Mouse (Mus musculus): ENCODE measurements around the gene Irx1. TPM values are rescaled to one million over a fixed set of nuclear protein-coding genes. Genes with fewer than 3 reads are reported as not detected.

Irx1 gene
- polyA plus RNA-seq, 2 experiments: 0.06 TPM; not detected in 1

DNA sequence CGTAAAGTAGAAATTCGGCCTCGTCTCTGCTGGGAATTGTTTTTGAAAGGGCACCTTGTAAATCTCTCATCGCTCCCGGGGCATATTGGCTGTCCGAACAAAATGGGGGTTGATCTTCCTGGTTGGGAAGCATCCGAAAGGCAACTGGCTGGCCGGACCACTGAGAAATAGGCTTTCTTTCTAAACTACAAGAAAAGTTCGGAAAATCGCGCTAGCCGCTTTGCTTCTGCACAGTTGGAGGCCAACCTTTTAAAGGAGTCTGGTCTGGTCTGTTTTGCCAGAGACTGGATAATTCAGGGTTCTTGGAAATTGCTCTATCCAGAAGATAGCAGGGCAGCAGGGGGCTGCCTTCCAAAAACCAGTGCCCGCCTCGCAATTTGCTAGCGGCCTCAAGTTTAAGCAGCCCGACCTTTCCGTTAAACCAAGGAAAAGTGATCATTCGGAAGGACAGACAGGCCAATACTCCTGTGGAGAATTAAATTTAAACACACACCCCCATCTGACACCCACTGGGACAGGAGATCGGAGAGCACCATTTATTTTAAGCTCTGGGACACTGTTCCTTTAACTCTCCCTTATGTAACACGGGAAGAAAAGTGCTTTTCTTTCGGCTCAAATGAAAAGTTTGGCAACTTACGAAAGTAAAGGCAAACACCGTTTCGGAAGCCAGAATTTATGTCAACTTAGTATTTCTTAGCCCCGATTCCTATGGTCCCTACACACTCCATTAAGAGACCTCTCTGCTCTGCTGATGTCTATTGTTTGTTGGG is 1.4 kb downstream of the Irx1 start:
- TF ChIP-seq CTCF (IDR thresholded peaks at IDR 0.05; ENCODE audit: low read depth) (no peak), EP300 (IDR thresholded peaks at IDR 0.05; ENCODE audit: low read depth) (no peak)

DNA sequence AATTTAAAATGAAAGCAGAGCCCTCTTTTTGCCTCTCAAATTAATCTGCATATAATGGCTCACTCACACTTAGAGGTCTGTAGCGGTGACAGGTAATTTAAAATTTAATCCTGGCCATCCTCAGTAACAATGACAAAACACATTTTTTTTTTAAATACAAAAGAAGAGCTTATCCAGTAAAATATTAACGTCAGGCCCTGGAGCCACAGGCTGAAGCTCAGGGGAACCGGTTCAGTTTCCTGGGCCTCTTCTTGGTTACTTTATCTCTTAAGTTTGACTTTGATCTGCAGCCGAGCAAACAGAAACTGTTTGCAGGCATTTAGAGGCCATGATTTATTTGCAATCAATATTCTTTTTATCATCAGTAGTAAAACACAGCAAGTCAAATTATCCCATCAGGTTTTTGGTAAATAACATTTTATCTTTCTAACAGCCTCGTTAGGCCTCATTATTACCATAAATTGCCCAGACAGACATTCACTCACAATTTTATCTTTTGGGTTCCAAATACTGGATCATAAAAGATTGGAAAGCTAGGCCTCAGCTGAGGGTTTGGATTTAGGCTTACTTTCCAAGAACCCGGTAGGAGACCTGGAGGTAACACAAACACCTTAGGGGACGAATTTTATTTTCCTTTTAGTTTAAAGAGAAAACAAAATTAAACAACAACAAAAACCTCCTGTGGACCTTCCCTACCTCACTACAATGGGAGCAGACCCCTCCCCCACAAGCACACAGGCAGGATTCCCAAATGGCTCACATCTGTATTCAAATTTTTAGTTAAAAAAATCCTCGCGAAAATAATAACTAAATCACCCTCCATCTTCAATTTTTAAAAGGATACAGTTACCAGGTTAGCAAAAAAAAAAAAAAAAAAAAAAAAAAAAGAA is 2.4 kb downstream of the Irx1 start:
- no peak for TF ChIP-seq EP300 (IDR thresholded peaks at IDR 0.05; ENCODE audit: low read depth)
- no peak for TF ChIP-seq CTCF (IDR thresholded peaks at IDR 0.05; ENCODE audit: low read depth)
- Histone ChIP-seq H3K9me3 (ENCODE audit: control insufficient read depth, low read length) (no peaks in the 10 kb centered on the region), H3K4me1 (replicated peaks; ENCODE audit: control insufficient read depth in 2 of 2, insufficient read depth in 2 of 2, low read length in 1 of 2) (no peaks in the 10 kb centered on the region), H3K27me3 (ENCODE audit: control insufficient read depth, insufficient read depth, low read length) (peaks cover 99% of the 10 kb centered on the region), H3K36me3 (replicated peaks; ENCODE audit: control insufficient read depth, insufficient read depth, low read depth) (no peaks in the 10 kb centered on the region), H3K4me2 (ENCODE audit: low read depth) (no peak overlapping the region), H3K27ac (no peak overlapping the region), H3K4me3 (ENCODE audit: insufficient read depth in 1 of 2, low read depth in 2 of 2, low read length in 2 of 2) (no peak overlapping the region), H3K9ac (replicated peaks) (no peak overlapping the region)
- 6% methylated on average over 9 of the region's 9 CpGs for WGBS (ENCODE audit: insufficient replicate concordance)
- ATAC-seq (ENCODE audit: insufficient read depth): no peak
- no peak for DNase-seq (ENCODE audit: low read depth in 3 of 3, low spot score in 3 of 3)

More for the DNA sequence above, 1.4 kb downstream of the Irx1 start:
- no peak overlapping the region for H3K27ac ChIP-seq
- H3K36me3 ChIP-seq (replicated peaks; ENCODE audit: control insufficient read depth, insufficient read depth, low read depth): no peaks in the 10 kb centered on the region
- no peaks in the 10 kb centered on the region for H3K4me1 ChIP-seq (replicated peaks; ENCODE audit: control insufficient read depth in 2 of 2, insufficient read depth in 2 of 2, low read length in 1 of 2)
- no peak overlapping the region for H3K9ac ChIP-seq (replicated peaks)
- ATAC-seq (ENCODE audit: insufficient read depth) (no peak), DNase-seq (ENCODE audit: low read depth in 3 of 3, low spot score in 3 of 3) (no peak)
- peaks cover 99% of the 10 kb centered on the region for H3K27me3 ChIP-seq (ENCODE audit: control insufficient read depth, insufficient read depth, low read length)
- no peak overlapping the region for H3K4me3 ChIP-seq (ENCODE audit: insufficient read depth in 1 of 2, low read depth in 2 of 2, low read length in 2 of 2)
- H3K4me2 ChIP-seq (ENCODE audit: low read depth): no peak overlapping the region
- no peaks in the 10 kb centered on the region for H3K9me3 ChIP-seq (ENCODE audit: control insufficient read depth, low read length)
- WGBS (ENCODE audit: insufficient replicate concordance): 1% methylated on average over 25 of the region's 25 CpGs

DNA sequence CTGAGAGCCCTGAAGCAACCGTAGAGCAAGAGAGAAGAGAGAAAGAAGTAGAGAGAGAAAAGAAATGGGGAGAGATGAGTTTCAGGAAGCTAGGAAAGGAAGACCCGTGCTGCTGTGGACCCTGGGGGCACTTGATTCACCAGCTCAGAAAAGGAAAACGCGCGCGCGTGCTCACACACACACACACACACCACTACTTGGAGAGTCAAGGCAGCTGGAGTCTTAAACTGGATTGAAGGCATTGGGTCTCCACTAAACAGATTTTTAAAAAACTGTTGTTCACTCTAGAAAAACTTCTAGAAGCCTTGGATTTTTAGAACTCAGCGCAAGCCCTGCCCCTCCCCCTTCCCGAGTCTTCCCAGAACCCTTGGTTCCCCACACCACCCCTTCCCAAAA is 3.2 kb downstream of the Irx1 start:
- Histone ChIP-seq H3K27me3 (ENCODE audit: control insufficient read depth, insufficient read depth, low read length) (peaks cover 91% of the 10 kb centered on the region), H3K27ac (no peak overlapping the region), H3K4me3 (ENCODE audit: insufficient read depth in 1 of 2, low read depth in 2 of 2, low read length in 2 of 2) (no peak overlapping the region), H3K9ac (replicated peaks) (no peak overlapping the region), H3K4me2 (ENCODE audit: low read depth) (no peak overlapping the region), H3K36me3 (replicated peaks; ENCODE audit: control insufficient read depth, insufficient read depth, low read depth) (no peaks in the 10 kb centered on the region), H3K4me1 (replicated peaks; ENCODE audit: control insufficient read depth in 2 of 2, insufficient read depth in 2 of 2, low read length in 1 of 2) (no peaks in the 10 kb centered on the region), H3K9me3 (ENCODE audit: control insufficient read depth, low read length) (no peaks in the 10 kb centered on the region)
- 1% methylated on average over 9 of the region's 9 CpGs for WGBS (ENCODE audit: insufficient replicate concordance)
- ATAC-seq (ENCODE audit: insufficient read depth) (no peak), DNase-seq (ENCODE audit: low read depth in 3 of 3, low spot score in 3 of 3) (no peak)
- TF ChIP-seq EP300 (IDR thresholded peaks at IDR 0.05; ENCODE audit: low read depth) (no peak), CTCF (IDR thresholded peaks at IDR 0.05; ENCODE audit: low read depth) (no peak)

DNA sequence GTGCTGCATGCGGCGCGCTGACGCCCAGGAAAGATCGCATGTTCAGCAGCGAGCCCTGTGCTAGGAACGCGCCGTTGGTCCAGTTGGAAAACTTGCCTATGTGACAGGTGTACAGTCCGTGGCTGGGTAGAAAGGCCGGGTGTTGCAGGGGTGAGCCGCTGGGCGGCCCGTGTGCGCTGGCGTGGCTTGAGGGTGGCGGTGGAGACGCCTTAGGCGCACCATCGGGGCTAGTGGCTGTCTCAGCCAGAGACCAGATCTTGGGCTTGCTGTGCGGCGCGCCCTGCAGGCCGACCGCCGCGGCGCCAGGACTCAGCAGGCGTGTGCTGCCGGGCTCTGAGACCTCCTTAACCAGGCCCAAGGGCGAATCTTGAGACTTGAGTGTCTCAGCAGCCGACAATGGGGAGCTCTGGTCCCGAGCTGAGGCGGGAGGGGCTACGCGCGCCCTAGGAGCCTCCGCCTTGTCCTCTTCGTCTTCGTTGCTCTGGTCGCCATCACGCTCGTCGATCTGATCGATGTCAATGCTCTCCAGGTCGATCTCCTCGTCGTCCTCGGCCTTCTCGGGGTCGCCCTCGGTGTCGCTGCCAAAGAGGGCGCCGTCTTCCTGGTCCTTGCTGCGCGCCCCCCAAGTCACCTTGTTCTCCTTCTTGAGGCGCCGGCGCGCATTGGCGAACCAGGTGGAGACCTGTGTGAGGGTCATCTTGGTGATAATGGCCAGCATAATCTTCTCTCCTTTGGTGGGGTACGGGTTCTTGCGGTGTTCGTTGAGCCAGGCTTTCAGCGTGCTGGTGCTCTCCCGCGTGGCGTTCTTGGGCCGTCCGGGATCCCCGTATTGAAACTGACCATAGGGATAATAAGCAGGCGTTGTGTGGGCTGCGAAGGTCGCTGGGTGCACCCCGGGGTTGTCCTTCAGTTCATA is 3.9 kb downstream of the Irx1 start:
- no peak overlapping the region for H3K4me3 ChIP-seq (ENCODE audit: insufficient read depth in 1 of 2, low read depth in 2 of 2, low read length in 2 of 2)
- DNase-seq (ENCODE audit: low read depth in 3 of 3, low spot score in 3 of 3) (no peak), ATAC-seq (ENCODE audit: insufficient read depth) (no peak)
- H3K4me2 ChIP-seq (ENCODE audit: low read depth): no peak overlapping the region
- no peaks in the 10 kb centered on the region for H3K4me1 ChIP-seq (replicated peaks; ENCODE audit: control insufficient read depth in 2 of 2, insufficient read depth in 2 of 2, low read length in 1 of 2)
- H3K27me3 ChIP-seq (ENCODE audit: control insufficient read depth, insufficient read depth, low read length): peaks cover 84% of the 10 kb centered on the region
- no peak overlapping the region for H3K27ac ChIP-seq
- TF ChIP-seq CTCF (IDR thresholded peaks at IDR 0.05; ENCODE audit: low read depth): no peak
- TF ChIP-seq EP300 (IDR thresholded peaks at IDR 0.05; ENCODE audit: low read depth): no peak
- H3K9me3 ChIP-seq (ENCODE audit: control insufficient read depth, low read length): no peaks in the 10 kb centered on the region
- H3K9ac ChIP-seq (replicated peaks): no peak overlapping the region
- H3K36me3 ChIP-seq (replicated peaks; ENCODE audit: control insufficient read depth, insufficient read depth, low read depth): no peaks in the 10 kb centered on the region
- 2% methylated on average over 73 of the region's 76 CpGs for WGBS (ENCODE audit: insufficient replicate concordance)
